Mouse (Mus musculus): Measurements from ENCODE around the gene Ssbp4. TPM values are rescaled to one million over a fixed set of nuclear protein-coding genes. Genes with fewer than 3 reads are reported as not detected.

Ssbp4 gene
- polyA plus RNA-seq, 1 experiment from 2014 or later, result 62.4 TPM

DNA sequence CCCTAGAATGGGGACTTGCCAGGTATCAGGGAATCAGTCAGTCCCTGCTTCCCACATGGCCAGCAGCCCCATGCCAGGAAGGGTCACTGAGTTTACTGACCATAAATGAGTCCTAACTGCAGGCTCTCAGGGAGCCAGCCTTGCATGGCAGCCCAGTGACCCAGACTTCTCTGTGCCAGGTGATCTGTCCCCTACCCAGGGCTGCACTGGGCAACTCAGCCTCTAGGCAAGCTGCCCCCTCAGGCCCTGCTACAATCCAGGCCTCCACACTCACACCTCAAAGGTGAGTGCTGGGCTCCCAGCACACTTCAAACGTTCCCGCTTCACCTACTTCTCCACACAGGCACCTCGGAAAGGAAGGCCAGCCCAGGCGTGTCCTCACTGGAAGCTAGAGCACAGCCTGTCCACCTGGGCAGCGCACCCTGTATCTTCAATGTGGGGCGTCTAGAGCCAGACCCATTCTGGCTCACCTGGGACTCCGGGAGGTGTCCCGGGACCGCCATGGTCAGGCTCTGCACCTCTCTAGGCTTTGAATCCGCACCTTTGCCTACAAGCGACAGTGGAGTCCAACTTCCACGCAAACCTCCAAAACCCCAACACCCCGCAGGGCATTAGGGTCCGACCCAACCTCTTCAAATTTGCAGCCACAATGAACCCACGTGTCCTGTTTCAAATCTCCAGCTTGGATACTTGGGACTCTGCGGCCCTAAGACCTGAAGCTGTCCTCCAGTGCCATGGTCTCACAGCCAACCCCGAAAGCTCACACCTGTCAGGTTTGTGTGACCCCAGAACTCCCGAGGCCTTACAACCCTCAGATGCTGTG, 1.7 kb downstream of the Ssbp4 start:
- Histone ChIP-seq H3K4me2 (peak overlapping the region; percentile 93), H3K27me3 (peaks cover 5% of the 10 kb centered on the region; the same call in 1 of the 2 replicates), H3K27ac (peak overlapping the region; percentile 91), H3K4me1 (replicated peaks) (peaks cover 87% of the 10 kb centered on the region), H3K9me3 (replicated peaks) (no peaks in the 10 kb centered on the region), H3K4me3 (replicated peaks) (peak overlapping the region; percentile 81), H3K9ac (peak overlapping the region; percentile 94), H3K36me3 (peaks cover 12% of the 10 kb centered on the region)
- no peak for ATAC-seq (ENCODE audit: low read depth)
- no peak for DNase-seq
- 49% methylated on average over 18 of the region's 18 CpGs for WGBS (ENCODE audit: insufficient replicate concordance)

DNA sequence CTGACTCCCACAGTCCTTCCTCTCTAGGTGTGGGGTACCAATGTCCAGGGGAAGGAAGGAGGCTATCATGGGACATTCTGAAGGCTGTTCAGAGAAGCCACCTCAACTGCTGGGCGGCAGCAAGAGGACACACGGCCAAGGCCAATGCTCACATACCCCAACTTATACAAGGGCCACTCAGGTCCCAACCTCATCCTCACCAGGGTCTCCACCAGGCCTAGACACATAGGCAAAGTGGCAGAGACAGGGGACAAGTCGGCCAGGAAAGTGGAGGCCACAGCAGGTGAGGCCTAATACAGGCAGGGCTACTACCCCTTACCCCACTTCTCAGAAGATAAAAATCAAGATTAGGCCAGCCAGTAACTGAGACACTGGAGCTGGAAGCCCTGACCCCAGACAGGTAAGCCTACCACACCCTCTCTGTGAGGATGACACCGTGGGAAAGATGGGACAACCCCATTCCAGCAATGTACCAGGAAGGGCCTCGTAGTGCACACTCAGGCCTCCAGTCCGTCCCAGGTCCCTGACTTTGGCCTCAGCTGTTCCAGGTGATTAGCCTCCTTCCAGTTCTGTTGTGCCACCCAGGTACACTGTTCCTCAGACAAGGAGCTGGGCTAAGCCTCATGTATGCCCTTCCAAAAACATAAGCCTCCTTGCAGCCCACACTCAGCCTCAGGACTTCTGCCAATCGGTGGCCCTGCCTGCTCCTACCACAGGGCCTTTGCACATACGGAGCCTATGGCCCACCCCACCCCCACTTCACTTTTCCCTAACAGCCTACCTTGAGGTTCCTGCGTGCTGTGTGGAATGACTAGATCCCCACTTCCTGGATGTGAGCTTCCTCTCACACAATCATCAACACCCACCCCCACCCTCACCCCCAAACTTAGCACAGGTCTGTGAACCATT, 2.5 kb downstream of the Ssbp4 start:
- Histone ChIP-seq H3K27me3 (peaks cover 5% of the 10 kb centered on the region; the same call in 1 of the 2 replicates), H3K27ac (peak overlapping the region; percentile 16), H3K4me3 (replicated peaks) (peak overlapping the region; percentile 81), H3K36me3 (peaks cover 16% of the 10 kb centered on the region), H3K4me1 (replicated peaks) (peaks cover 87% of the 10 kb centered on the region), H3K4me2 (peak overlapping the region; percentile 93; the same call in 1 of the 2 replicates), H3K9me3 (replicated peaks) (no peaks in the 10 kb centered on the region), H3K9ac (peak overlapping the region; percentile 94; the same call in 1 of the 2 replicates)
- no peak for DNase-seq
- WGBS (ENCODE audit: insufficient replicate concordance), result 69% methylated on average over 9 of the region's 9 CpGs
- no peak for ATAC-seq (ENCODE audit: low read depth)

DNA sequence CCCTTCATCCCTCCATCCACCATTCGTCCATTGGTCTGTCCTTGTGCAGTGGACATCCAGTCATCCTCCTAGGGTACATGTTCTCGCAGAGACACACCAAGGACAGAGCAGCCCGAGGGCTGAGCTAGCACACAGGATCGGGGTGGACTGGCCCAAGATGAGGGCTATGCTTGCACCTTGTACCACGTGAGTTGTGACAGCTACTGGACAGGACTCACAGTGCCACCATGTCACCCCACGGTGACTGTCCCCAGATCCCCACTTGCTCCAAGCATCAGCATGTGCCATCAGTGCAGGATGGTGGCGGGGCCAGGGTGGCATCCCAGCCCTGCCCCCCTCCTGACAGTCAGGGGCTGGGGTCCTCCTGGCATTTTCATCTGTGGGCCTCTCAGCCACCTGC, 4.1 kb downstream of the Ssbp4 start:
- Histone ChIP-seq H3K9me3 (replicated peaks) (no peaks in the 10 kb centered on the region), H3K4me3 (replicated peaks) (no peak overlapping the region), H3K27me3 (peaks cover 5% of the 10 kb centered on the region; the same call in 1 of the 2 replicates), H3K36me3 (peaks cover 22% of the 10 kb centered on the region), H3K4me1 (replicated peaks) (peaks cover 88% of the 10 kb centered on the region), H3K4me2 (no peak overlapping the region), H3K27ac (no peak overlapping the region), H3K9ac (no peak overlapping the region)
- no peak for DNase-seq
- ATAC-seq (ENCODE audit: low read depth), result no peak
- whole genome bisulfite sequencing (ENCODE audit: insufficient replicate concordance), result 71% methylated on average over 7 of the region's 7 CpGs

DNA sequence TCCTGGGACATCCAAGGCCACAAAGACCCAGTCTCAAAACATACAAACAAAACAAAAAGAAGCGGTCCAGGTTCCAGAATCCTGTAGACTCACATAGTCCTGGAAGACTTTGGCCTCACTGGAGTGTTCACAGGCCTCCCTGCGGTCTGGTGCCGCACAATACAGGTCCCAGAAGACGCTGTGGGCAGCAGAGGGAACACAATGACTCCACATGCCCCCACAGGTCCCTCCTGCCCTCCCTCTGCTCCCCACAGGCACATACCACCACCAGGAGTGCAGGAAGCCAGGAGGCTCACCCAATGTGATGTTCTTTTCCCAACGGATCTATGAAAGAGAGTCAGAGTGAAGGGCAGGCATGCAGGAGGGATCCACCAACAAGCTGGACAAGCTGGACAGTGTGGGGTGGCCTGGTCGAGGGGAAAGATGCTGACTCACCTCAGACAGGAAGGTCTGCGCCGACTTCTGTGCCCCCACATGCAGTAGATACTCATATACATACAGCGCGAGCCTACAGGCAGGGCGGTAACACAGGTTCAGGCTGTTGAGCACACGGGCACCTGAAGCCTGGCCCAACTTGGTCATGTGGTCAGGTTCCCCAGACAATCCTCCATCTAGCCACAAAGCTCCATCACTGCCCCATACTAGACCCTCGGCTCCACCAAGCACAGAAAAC, 6.4 kb downstream of the Ssbp4 start:
- Histone ChIP-seq H3K4me3 (replicated peaks) (no peak overlapping the region), H3K36me3 (peaks cover 44% of the 10 kb centered on the region), H3K27ac (peak overlapping the region; percentile 47), H3K27me3 (no peaks in the 10 kb centered on the region), H3K4me2 (no peak overlapping the region), H3K9me3 (replicated peaks) (no peaks in the 10 kb centered on the region), H3K9ac (no peak overlapping the region), H3K4me1 (replicated peaks) (peaks cover 88% of the 10 kb centered on the region)
- ATAC-seq (ENCODE audit: low read depth), result no peak
- WGBS (ENCODE audit: insufficient replicate concordance), result 84% methylated on average over 13 of the region's 13 CpGs
- DNase-seq, result no peak

DNA sequence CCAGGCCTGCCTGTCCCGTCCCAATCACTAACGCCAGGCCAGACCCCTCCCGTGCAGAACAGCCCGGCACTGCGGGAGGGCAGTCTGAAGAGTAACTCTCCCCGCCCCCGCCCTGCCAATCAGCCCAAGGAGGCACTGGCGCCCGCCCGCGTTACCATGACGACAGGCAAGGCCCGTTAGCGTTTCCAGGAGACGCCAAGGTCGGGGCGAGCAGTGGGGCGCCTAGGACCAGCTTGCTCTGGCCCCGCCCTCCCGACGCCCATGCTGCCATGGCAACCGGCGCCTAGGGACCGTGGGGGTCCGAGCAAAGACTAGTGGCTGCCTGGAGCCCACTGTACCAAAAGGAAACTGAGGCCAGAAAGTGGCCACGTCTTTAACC, 7.4 kb downstream of the Ssbp4 start:
- Histone ChIP-seq H3K27me3 (no peaks in the 10 kb centered on the region), H3K9ac (0 out of 2 replicates have a peak overlapping the region, but pooled peaks have one; percentile 19), H3K4me2 (peak overlapping the region; percentile 57), H3K36me3 (peaks cover 55% of the 10 kb centered on the region), H3K4me3 (replicated peaks) (peak overlapping the region; percentile 7), H3K4me1 (replicated peaks) (peaks cover 86% of the 10 kb centered on the region), H3K9me3 (replicated peaks) (no peaks in the 10 kb centered on the region), H3K27ac (peak overlapping the region; percentile 43; the same call in 1 of the 2 replicates)
- 1% methylated on average over 26 of the region's 26 CpGs for WGBS (ENCODE audit: insufficient replicate concordance)
- ATAC-seq (ENCODE audit: low read depth) (peak; percentile 70), DNase-seq (peak; percentile 78)

DNA sequence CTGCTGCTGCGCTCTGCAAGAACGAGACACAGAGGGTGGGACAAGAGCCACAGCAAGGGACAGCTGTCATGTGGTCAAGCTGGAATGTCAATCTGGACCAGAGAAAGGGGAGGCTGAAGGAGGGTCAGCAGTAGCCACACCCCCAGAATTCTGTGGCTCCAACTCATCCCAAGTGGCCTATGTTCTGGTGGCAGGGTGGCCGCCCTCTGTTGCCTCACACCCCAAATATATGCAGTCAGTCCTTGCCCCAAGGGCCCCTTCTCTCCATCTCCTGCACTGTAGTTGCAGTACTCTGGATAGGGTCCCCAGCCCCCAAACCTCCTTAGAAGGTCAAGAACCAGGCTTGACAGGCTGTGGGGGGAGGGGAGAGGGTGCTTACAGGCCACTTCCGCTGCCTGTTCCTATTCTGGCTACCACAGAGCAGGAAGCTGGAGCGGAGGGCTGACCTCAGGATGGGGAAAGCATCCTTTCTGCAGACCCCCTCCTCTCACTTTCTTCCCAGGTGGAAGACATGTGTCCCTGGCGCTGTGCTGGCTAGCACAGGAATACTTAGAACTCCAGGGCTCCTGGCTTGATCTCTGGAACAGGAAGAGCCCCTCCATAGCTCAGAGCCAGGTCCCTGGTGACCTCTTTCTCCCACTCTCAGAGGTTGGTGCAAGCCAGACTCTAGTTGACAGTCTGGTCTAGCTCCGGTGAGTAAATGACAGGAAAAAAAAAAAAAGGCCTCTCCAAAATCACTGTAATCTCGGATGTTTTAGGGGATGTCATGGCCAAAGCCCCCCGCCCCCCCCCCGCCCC, 8.0 kb downstream of the Ssbp4 start:
- Histone ChIP-seq H3K36me3 (peaks cover 60% of the 10 kb centered on the region), H3K4me2 (peak overlapping the region; percentile 57), H3K27ac (peak overlapping the region; percentile 43; the same call in 1 of the 2 replicates), H3K4me1 (replicated peaks) (peaks cover 86% of the 10 kb centered on the region), H3K9me3 (replicated peaks) (no peaks in the 10 kb centered on the region), H3K9ac (peak overlapping the region; percentile 19; the same call in 1 of the 2 replicates), H3K4me3 (replicated peaks) (peak overlapping the region; percentile 7; the same call in 1 of the 2 replicates), H3K27me3 (no peaks in the 10 kb centered on the region)
- no peak for DNase-seq
- WGBS (ENCODE audit: insufficient replicate concordance), result 43% methylated on average over 10 of the region's 10 CpGs
- ATAC-seq (ENCODE audit: low read depth), result no peak; the same call in 1 of the 2 replicates

DNA sequence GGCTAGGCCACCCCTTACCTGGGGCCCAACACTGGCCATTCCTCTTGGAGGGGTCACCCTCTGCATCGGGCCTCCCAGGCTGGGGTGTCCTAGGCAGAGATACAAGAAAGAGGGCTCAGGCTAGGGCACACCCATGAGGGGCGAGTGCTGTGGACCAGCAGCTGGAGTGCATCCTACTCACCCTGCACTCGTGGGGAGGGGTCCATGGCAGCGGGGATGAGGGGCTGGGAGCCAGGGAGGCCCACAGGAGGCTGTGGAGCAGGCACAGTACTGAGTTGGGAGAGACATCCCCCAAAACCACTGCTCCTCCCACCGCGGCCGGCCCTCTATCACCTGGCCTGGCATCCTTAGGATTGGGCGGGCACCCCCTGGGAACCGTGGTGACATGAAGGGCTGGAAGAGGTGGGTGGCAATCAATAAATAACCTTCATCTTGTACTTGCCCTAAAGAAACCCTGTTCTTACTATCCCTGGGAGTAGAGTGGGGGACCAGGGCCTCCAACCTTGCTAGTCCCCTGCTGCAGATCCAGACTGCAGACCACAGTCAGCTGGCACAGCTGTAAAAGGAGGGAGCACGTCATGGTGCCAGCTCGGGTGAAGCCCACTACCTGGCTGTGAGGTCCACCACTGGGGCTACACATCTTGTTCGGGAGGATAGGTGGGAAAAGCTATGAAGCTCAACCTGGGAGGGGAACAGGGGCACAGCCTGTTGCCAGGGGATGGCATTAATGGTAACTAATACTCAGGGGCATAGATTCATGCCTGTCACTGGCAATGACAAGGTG, 9.0 kb downstream of the Ssbp4 start:
- ATAC-seq (ENCODE audit: low read depth) (no peak), DNase-seq (no peak)
- Histone ChIP-seq H3K9ac (no peak overlapping the region), H3K4me3 (replicated peaks) (no peak overlapping the region), H3K27me3 (no peaks in the 10 kb centered on the region), H3K36me3 (peaks cover 65% of the 10 kb centered on the region), H3K27ac (no peak overlapping the region), H3K9me3 (replicated peaks) (no peaks in the 10 kb centered on the region), H3K4me2 (no peak overlapping the region), H3K4me1 (replicated peaks) (peaks cover 87% of the 10 kb centered on the region)
- 71% methylated on average over 12 of the region's 12 CpGs for WGBS (ENCODE audit: insufficient replicate concordance)

DNA sequence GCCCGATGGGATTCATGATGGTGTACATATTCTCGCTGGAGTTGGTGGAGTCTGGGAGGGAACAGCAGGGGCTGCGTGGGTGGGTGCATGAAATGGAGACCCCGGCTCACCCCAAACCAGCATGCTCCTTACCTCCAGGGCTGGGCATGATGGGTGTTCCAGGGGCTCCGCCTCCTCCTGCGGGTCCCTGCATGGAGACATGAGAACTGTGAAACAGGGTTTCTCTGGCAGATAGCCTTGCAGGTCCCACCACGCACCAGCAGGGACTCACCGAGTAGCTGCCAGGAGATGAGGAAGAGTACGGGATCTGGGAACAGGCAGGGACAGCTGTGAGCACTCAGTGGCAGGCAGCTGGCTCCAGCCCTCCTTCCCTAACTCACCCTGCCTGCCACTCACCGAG, 9.9 kb downstream of the Ssbp4 start:
- Histone ChIP-seq H3K27ac (no peak overlapping the region), H3K4me2 (peak overlapping the region; percentile 60), H3K27me3 (no peaks in the 10 kb centered on the region), H3K9me3 (replicated peaks) (no peaks in the 10 kb centered on the region), H3K4me1 (replicated peaks) (peaks cover 88% of the 10 kb centered on the region), H3K4me3 (replicated peaks) (no peak overlapping the region), H3K36me3 (peaks cover 65% of the 10 kb centered on the region), H3K9ac (no peak overlapping the region)
- DNase-seq (no peak), ATAC-seq (ENCODE audit: low read depth) (no peak)
- 70% methylated on average over 10 of the region's 10 CpGs for WGBS (ENCODE audit: insufficient replicate concordance)

DNA sequence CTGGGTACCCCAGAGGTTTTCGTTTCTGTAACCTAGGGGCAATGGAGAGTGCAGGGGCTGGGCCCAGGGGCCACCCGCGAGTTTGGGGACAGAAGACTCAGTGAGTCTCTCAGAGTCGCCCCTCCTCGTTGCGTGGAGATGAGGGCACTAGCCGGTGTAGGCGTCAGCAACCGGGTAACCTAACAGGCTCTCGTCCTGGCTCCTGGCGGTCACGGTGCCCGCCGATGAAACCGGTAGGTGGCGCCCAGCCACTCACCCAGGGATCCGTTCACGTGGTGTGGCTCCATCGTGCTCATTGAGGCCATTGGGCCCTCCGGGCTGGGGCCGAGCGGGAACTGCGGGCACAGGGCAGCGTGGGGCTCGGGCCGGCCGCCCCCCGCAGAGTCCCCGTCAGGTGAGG, 10.4 kb downstream of the Ssbp4 start:
- no peak overlapping the region for H3K27ac ChIP-seq
- no peaks in the 10 kb centered on the region for H3K27me3 ChIP-seq
- peaks cover 92% of the 10 kb centered on the region for H3K4me1 ChIP-seq (replicated peaks)
- no peak for DNase-seq
- H3K4me2 ChIP-seq, result peak overlapping the region; percentile 60
- WGBS (ENCODE audit: insufficient replicate concordance), result 39% methylated on average over 29 of the region's 29 CpGs
- peak overlapping the region; percentile 51 for H3K9ac ChIP-seq
- ATAC-seq (ENCODE audit: low read depth), result no peak
- H3K36me3 ChIP-seq, result peaks cover 65% of the 10 kb centered on the region
- peak overlapping the region; percentile 42 for H3K4me3 ChIP-seq (replicated peaks)
- H3K9me3 ChIP-seq (replicated peaks), result no peaks in the 10 kb centered on the region

Measured in liver, embryonic 13.5 days (tissue).